Mouse (Mus musculus): ENCODE data around the gene Olfr137. TPM values are rescaled to one million over a fixed set of nuclear protein-coding genes. Genes with fewer than 3 reads are reported as not detected.

Gene Olfr137
- not detected in 2 replicates for polyA plus RNA-seq (2015; fragmentation: Nextera tagmentation; extraction: Ambion mirVana)

GRCm38 (mm10) chr17:38307470-38307869 lies at the start of gene Olfr137:
Olfr137 (minus strand) TSS chr17:38307570.
- H3K27ac ChIP-seq (ENCODE audit: low read length): no peak within 1 kb of the TSS
- no peaks in the 10 kb centered on the region for H3K4me1 ChIP-seq (ENCODE audit: control insufficient read depth, insufficient read depth, low read length)
- H3K4me3 ChIP-seq (ENCODE audit: low read length): no peak within 1 kb of the TSS
- H3K4me2 ChIP-seq (ENCODE audit: low read depth, low read length): no peak within 1 kb of the TSS
- no peak for ATAC-seq (replicated peaks; ENCODE audit: extremely low read depth, insufficient read depth, low FRiP score)
- H3K9me3 ChIP-seq (replicated peaks; ENCODE audit: control insufficient read depth, low read length): peaks cover 6% of the 10 kb centered on the region; the same call in 1 of the 2 replicates
- H3K36me3 ChIP-seq (ENCODE audit: control insufficient read depth, insufficient read depth): no peaks in the 10 kb centered on the region
- H3K27me3 ChIP-seq (ENCODE audit: control insufficient read depth, insufficient read depth, low read length): no peaks in the 10 kb centered on the region
- H3K9ac ChIP-seq (ENCODE audit: low read length): no peak within 1 kb of the TSS

- Histone ChIP-seq H3K27me3 (ENCODE audit: control insufficient read depth, insufficient read depth, low read length) (no peaks in the 10 kb centered on the region), H3K4me1 (ENCODE audit: control insufficient read depth, insufficient read depth, low read length) (no peaks in the 10 kb centered on the region), H3K4me2 (ENCODE audit: low read depth, low read length) (no peak within 1 kb of the TSS)
Measured at GRCm38 (mm10) chr17:38329531-38329930, 22.2 kb upstream of the Olfr137 start, which contains the start of gene Olfr136. Olfr136 (plus strand) TSS chr17:38329831.

GRCm38 (mm10) chr17:38260735-38261134 lies 46.6 kb downstream of the Olfr137 start, which contains the start of gene Olfr138:
Olfr138 (plus strand) TSS chr17:38261035.
- Histone ChIP-seq H3K4me2 (ENCODE audit: low read depth, low read length) (no peak within 1 kb of the TSS), H3K4me3 (ENCODE audit: low read length) (no peak within 1 kb of the TSS), H3K9ac (ENCODE audit: low read length) (no peak within 1 kb of the TSS), H3K27me3 (ENCODE audit: control insufficient read depth, insufficient read depth, low read length) (no peaks in the 10 kb centered on the region), H3K4me1 (ENCODE audit: control insufficient read depth, insufficient read depth, low read length) (no peaks in the 10 kb centered on the region), H3K9me3 (replicated peaks; ENCODE audit: control insufficient read depth, low read length) (no peaks in the 10 kb centered on the region), H3K36me3 (ENCODE audit: control insufficient read depth, insufficient read depth) (no peaks in the 10 kb centered on the region), H3K27ac (ENCODE audit: low read length) (no peak within 1 kb of the TSS)
- no peak for ATAC-seq (replicated peaks; ENCODE audit: extremely low read depth, insufficient read depth, low FRiP score)
- 54% methylated on average over 1 of the region's 1 CpGs for whole genome bisulfite sequencing

More at GRCm38 (mm10) chr17:38329531-38329930, 22.2 kb upstream of the Olfr137 start, which contains the start of gene Olfr136:
- H3K9me3 ChIP-seq (replicated peaks; ENCODE audit: control insufficient read depth, low read length): peaks cover 3% of the 10 kb centered on the region; the same call in 1 of the 2 replicates
- no peak within 1 kb of the TSS for H3K4me3 ChIP-seq (ENCODE audit: low read length)
- H3K36me3 ChIP-seq (ENCODE audit: control insufficient read depth, insufficient read depth): no peaks in the 10 kb centered on the region
- H3K9ac ChIP-seq (ENCODE audit: low read length): no peak within 1 kb of the TSS
- H3K27ac ChIP-seq (ENCODE audit: low read length): no peak within 1 kb of the TSS
- no peak for ATAC-seq (replicated peaks; ENCODE audit: extremely low read depth, insufficient read depth, low FRiP score)

Other genes starting within 250 kb of the Olfr137 start
- not detected in 2 replicates for gene Olfr129, start 247.5 kb downstream of the Olfr137 start, polyA plus RNA-seq (2015; fragmentation: Nextera tagmentation; extraction: Ambion mirVana)
- gene Olfr130, start 243.6 kb downstream of the Olfr137 start, polyA plus RNA-seq (2015; fragmentation: Nextera tagmentation; extraction: Ambion mirVana): not detected in 2 replicates
- gene Olfr131, start 218.9 kb downstream of the Olfr137 start, polyA plus RNA-seq (2015; fragmentation: Nextera tagmentation; extraction: Ambion mirVana): not detected in 2 replicates
- gene Olfr132, start 173.0 kb downstream of the Olfr137 start, polyA plus RNA-seq (2015; fragmentation: Nextera tagmentation; extraction: Ambion mirVana): not detected in 2 replicates
- gene Olfr133, start 162.3 kb downstream of the Olfr137 start, polyA plus RNA-seq (2015; fragmentation: Nextera tagmentation; extraction: Ambion mirVana): not detected in 2 replicates
- not detected in 2 replicates for gene Olfr134, start 136.2 kb downstream of the Olfr137 start, polyA plus RNA-seq (2015; fragmentation: Nextera tagmentation; extraction: Ambion mirVana)
- gene Olfr135, start 103.2 kb downstream of the Olfr137 start, polyA plus RNA-seq (2015; fragmentation: Nextera tagmentation; extraction: Ambion mirVana): not detected in 2 replicates
- gene Olfr138, start 46.5 kb downstream of the Olfr137 start, polyA plus RNA-seq (2015; fragmentation: Nextera tagmentation; extraction: Ambion mirVana): not detected in 2 replicates
- gene Olfr136, start 22.3 kb upstream of the Olfr137 start, polyA plus RNA-seq (2015; fragmentation: Nextera tagmentation; extraction: Ambion mirVana): not detected in 2 replicates
- gene Esp36, start 112.6 kb upstream of the Olfr137 start, polyA plus RNA-seq (2015; fragmentation: Nextera tagmentation; extraction: Ambion mirVana): not detected in 2 replicates
- not detected in 2 replicates for gene Esp34, start 246.6 kb upstream of the Olfr137 start, polyA plus RNA-seq (2015; fragmentation: Nextera tagmentation; extraction: Ambion mirVana)

All from heart, embryonic 16.5 days (tissue).